Mouse (Mus musculus) kidney, postnatal 0 days (tissue): ENCODE measurements around the gene Ncan. TPM values are rescaled to one million over a fixed set of nuclear protein-coding genes. Genes with fewer than 3 reads are reported as not detected.
A peak's percentile ranks its signal among the peaks of the same experiment; 100 is the strongest.

ENCODE experiments used
- ATAC-seq: fragments of 200-750 bp; cut with Nextera tagmentation; replicated peaks from 2 replicates; pipeline ENCODE4 v1.8.0; 2017; ENCODE audit warnings: low read depth, moderate number of reproducible peaks, moderate TSS enrichment, moderate library complexity; ENCODE audit not compliant: low FRiP score
- DNase-seq: peaks from one replicate; pipeline ENCODE4 v3.0.0-alpha.2; 2016; ENCODE audit warnings: low spot score
- H3K27ac ChIP-seq: fragments of 300-500 bp; sonication (generic); 2 replicates; pipeline ENCODE4 v1.5.1; 2014; ENCODE audit warnings: mild to moderate bottlenecking
- H3K27me3 ChIP-seq: fragments of 300-500 bp; sonication (generic); 2 replicates; pipeline ENCODE4 v1.6.1; 2014; ENCODE audit warnings: low read length, mixed read lengths; ENCODE audit not compliant: insufficient read depth
- H3K36me3 ChIP-seq: fragments of 300-500 bp; sonication (generic); 2 replicates; pipeline ENCODE4 v1.6.1; 2014; ENCODE audit warnings: low read length, mixed read lengths; ENCODE audit not compliant: insufficient read depth
- H3K4me1 ChIP-seq: fragments of 300-500 bp; sonication (generic); replicated peaks from 2 replicates; pipeline ENCODE4 v1.6.1; 2014; ENCODE audit warnings: antibody characterized with exemption, low read length, mixed read lengths; ENCODE audit not compliant: insufficient read depth
- H3K4me2 ChIP-seq: fragments of 300-500 bp; sonication (generic); 2 replicates; pipeline ENCODE4 v1.6.1; 2014; ENCODE audit warnings: mild to moderate bottlenecking, low read length, moderate library complexity, mixed read lengths
- H3K4me3 ChIP-seq: fragments of 300-500 bp; sonication (generic); replicated peaks from 2 replicates; pipeline ENCODE4 v1.5.1; 2014; ENCODE audit warnings: low read depth, low read length
- H3K9ac ChIP-seq: fragments of 300-500 bp; sonication (generic); 2 replicates; pipeline ENCODE4 v1.6.1; 2014; ENCODE audit warnings: low read depth, low read length
- H3K9me3 ChIP-seq: fragments of 300-500 bp; sonication (generic); replicated peaks from 2 replicates; pipeline ENCODE4 v1.6.1; 2016; ENCODE audit warnings: low read length, inconsistent platforms, mixed read lengths
- CTCF ChIP-seq: IDR thresholded peaks from 2 replicates; pipeline ENCODE4 v1.5.1; 2016; ENCODE audit warnings: antibody characterized with exemption, low read depth, mild to moderate bottlenecking, moderate library complexity
- WGBS: fragments of 180-500 bp; shearing (Covaris S2); extraction: QIAGEN DNeasy Blood & Tissue Kit; methylation state at CpG from one replicate; pipeline ENCODE4 v1.1.7; 2014; 5-methylcytosine and 5-hydroxymethylcytosine counted together
- polyA plus RNA-seq: library from polyadenylated mRNA; unstranded; fragments of >200 nt; fragmentation: Nextera tagmentation; extraction: Ambion mirVana; gene quantifications from 2 replicates; pipeline ENCODE4 v1.2.1, GENCODE M21; 2015

Gene Ncan
- polyA plus RNA-seq, 1 experiment from 2014 or later = 0.03 TPM

DNA sequence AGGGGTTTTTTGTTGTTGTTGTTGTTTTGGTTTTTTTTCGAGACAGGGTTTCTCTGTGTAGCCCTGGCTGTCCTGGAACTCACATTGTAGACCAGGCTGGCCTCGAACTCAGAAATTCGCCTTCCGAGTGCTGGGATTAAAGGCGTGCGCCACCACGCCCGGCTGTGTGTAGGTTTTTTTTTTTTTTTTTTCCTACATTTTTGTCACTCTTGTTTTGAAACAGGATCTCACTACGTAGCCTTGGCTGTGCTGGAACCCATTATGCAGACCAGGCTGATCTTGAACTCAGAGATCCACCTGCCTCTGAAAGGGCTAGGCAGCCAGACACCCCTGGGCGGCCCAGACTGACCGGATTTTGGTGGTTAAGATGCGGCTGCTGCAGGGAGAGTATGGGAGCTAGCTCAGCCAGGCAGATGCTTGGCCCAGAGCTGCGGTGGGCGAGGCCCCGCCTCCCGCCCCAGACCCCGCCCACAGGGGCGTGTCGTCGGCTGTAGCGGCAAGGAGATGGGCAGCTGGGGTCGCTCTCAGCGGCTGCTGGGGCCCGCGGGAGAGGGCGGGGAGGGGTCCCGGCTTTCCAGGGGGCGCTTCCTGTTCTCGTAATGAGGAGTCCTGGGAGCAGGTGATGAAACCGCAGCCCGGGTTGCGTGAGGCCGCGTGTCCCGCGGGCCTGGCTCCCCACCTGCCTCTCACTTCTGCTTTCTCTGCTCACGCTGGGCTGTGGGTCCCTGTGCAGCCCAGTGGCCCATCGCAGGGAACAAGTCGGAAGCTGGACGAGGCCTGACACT lies 37.6 kb upstream of the Ncan start:
- Histone ChIP-seq H3K27me3 (no peaks in the 10 kb centered on the region), H3K4me2 (peak overlapping the region; percentile 90), H3K36me3 (no peaks in the 10 kb centered on the region), H3K4me1 (no peaks in the 10 kb centered on the region), H3K4me3 (peak overlapping the region; percentile 48), H3K9me3 (no peaks in the 10 kb centered on the region), H3K27ac (no peak overlapping the region), H3K9ac (peak overlapping the region; percentile 45; the same call in 1 of the 2 replicates)
- no peak for TF ChIP-seq CTCF
- WGBS = 13% methylated on average over 38 of the region's 40 CpGs
- DNase-seq (peak; percentile 80), ATAC-seq (peak; percentile 84)

DNA sequence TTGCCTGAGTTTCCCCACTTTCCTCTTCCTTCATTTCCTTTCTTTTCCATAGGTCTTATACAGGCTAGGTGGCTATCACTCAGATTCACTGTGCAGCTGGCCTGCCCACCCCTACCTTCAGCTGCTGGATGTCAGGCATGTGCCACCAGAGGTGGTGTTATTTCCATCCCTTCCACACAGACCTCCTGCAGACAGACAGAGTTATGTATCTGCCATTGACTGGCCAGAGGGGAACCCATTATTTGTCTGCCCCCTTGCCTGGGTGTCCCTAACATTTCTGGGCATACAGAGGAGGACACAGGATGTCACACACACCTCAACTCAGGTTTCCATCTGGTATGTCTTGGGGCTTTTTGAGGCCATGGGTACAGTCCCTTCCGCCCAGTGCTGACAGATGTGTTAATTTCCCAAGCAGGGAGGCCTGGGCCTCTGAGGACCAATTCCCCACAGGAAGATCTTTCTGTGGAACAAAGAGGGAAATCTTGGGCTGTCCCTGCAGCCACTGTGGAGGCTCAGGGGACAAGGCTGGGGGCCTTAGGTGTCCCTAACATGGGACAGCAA lies 36.6 kb upstream of the Ncan start:
- H3K27ac ChIP-seq = no peak overlapping the region
- no peak for TF ChIP-seq CTCF
- no peak for DNase-seq
- 94% methylated on average over 1 of the region's 1 CpGs for WGBS
- no peak overlapping the region for H3K4me3 ChIP-seq
- H3K9me3 ChIP-seq = no peaks in the 10 kb centered on the region
- H3K4me1 ChIP-seq = no peaks in the 10 kb centered on the region
- ATAC-seq = no peak
- H3K27me3 ChIP-seq = no peaks in the 10 kb centered on the region
- H3K9ac ChIP-seq = no peak overlapping the region
- H3K4me2 ChIP-seq = no peak overlapping the region
- no peaks in the 10 kb centered on the region for H3K36me3 ChIP-seq

DNA sequence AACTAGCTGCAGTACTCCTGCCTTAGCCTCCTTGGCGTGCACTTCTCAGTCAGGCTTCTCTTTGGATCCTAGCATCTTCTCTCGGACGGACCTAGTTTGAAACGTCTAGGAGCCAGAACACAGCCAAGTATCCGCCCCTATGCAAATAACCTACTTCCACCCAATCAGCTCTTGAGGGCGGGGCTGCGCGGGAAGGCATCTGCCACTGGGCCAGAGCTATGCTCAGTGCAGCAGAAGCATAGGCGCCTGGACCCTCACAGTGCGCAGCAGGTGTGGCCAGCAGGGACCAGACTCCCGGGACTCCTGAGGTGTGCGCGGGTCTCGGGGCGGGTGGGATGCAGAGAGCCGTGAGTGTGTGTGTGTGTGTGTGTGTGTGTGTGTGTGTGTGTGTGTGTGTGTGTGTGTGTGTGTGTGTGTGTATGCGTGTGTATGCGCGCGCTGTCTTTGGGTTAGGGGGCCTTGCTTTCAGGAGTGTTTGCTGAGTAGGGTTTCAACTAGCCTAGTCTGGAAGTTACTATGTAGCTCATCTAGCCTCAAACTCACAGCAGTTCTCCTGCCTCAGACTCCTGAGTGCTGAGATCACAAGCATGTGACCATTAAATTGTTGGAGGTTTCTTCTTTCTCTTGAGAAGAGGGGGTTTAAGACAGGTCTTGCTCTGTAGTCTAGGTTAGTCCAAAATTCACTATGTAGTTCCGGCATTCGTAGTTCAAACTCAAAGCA lies 32.0 kb upstream of the Ncan start:
- DNase-seq = peak; percentile 94

DNA sequence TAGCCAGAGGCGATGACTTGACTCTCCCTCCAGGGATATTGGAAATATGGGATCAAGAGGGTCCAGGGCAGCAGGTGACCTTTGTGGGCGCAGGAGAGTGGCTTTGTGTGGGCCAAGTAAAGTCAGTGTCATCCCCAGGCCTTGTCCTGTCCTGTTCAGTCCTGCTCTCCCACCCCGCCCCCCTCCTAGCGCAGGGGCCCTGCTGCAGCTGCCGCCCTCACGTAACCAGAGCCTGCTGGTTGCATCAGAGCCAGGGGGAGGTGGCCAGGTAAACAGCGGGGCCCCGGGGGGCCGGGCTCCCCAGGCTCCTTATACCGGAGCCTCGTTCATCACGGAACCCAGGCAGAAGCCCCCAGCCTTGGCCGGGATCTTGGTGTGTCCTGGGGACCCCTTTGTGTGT lies 29.5 kb upstream of the Ncan start:
- no peak overlapping the region for H3K9ac ChIP-seq
- no peak for DNase-seq
- H3K9me3 ChIP-seq = no peaks in the 10 kb centered on the region
- no peak overlapping the region for H3K4me3 ChIP-seq
- H3K27me3 ChIP-seq = no peaks in the 10 kb centered on the region
- no peak for TF ChIP-seq CTCF
- no peak for ATAC-seq
- 15% methylated on average over 13 of the region's 13 CpGs for WGBS
- H3K4me2 ChIP-seq = no peak overlapping the region
- H3K4me1 ChIP-seq = no peaks in the 10 kb centered on the region
- peaks cover 17% of the 10 kb centered on the region; the same call in 1 of the 2 replicates for H3K36me3 ChIP-seq
- no peak overlapping the region for H3K27ac ChIP-seq

More for the DNA sequence above, 32.0 kb upstream of the Ncan start:
- Histone ChIP-seq H3K9ac (no peak overlapping the region), H3K27ac (no peak overlapping the region), H3K4me3 (no peak overlapping the region), H3K4me2 (peak overlapping the region; percentile 27; the same call in 1 of the 2 replicates), H3K9me3 (no peaks in the 10 kb centered on the region), H3K4me1 (no peaks in the 10 kb centered on the region), H3K27me3 (no peaks in the 10 kb centered on the region), H3K36me3 (no peaks in the 10 kb centered on the region)
- ATAC-seq = peak; percentile 88
- TF ChIP-seq CTCF = no peak
- 13% methylated on average over 20 of the region's 22 CpGs for WGBS

DNA sequence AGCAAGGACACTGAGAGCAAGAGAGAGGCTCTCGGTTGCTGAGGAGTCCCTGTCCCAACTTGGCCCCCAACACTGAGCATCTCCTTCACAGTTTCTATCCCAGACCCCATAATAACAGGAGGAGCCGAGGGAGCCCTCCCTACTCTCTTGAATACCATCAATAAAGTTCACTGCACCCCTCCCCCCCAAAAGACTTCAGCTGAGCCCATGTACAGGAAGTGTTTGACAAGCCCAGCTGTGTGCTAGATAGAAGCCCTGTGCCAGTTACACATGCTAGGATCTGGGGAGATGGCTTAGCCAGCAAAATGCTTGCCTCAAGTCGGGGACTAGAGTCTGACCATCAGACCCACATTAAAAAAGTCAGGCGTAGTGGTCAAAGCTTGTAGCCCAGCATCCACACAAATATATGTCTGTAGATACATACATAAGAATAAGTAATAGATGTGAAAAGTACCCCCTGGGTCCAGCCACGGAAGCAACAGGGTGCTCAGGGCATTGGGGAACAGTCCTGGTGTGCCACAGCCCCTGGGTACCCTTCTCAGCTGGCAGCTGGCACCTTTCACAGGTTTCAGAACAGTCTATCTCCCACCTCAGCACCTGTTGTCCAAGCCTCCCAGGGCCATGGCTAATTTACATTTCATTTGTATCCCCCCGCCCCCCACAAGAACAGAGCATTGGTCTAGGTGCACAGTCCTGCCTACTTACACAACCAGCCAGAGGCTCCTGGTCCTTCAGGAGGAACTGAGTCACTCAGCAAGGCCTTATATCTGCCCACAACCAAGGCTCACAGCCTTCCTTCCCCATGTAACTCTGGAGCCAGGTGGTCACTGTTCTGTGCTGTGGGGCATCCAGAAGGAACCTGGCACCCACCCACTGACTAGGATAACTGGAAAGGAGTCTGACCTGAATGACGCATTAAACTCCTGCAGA lies 27.3 kb upstream of the Ncan start:
- H3K4me3 ChIP-seq = no peak overlapping the region
- H3K9me3 ChIP-seq = no peaks in the 10 kb centered on the region
- no peaks in the 10 kb centered on the region for H3K4me1 ChIP-seq
- DNase-seq (no peak), ATAC-seq (no peak)
- H3K4me2 ChIP-seq = no peak overlapping the region
- no peak for TF ChIP-seq CTCF
- H3K27ac ChIP-seq = no peak overlapping the region
- 79% methylated on average over 7 of the region's 7 CpGs for WGBS
- no peak overlapping the region for H3K9ac ChIP-seq
- H3K36me3 ChIP-seq = peaks cover 20% of the 10 kb centered on the region; the same call in 1 of the 2 replicates
- no peaks in the 10 kb centered on the region for H3K27me3 ChIP-seq
